Mouse (Mus musculus) intestine, postnatal 0 days (tissue): Measurements from ENCODE around the gene Tcf7l1. TPM values are rescaled to one million over a fixed set of nuclear protein-coding genes. Genes with fewer than 3 reads are reported as not detected.
"Not testable (repeated sequence)": the region's sequence is repeated elsewhere in the genome, so short reads cannot be mapped to it uniquely, and the experiment has no call there.

Experiments
- ATAC-seq: fragments of 200-750 bp; cut with Nextera tagmentation; 2 replicates; pipeline ENCODE4 v1.8.0; 2017; ENCODE audit warnings: mild to moderate bottlenecking, moderate TSS enrichment, moderate library complexity
- H3K27ac ChIP-seq: fragments of 300-500 bp; sonication (generic); 2 replicates; pipeline ENCODE4 v1.5.1; 2014; ENCODE audit warnings: mild to moderate bottlenecking, low read depth, low read length, moderate library complexity
- H3K27me3 ChIP-seq: fragments of 300-500 bp; sonication (generic); replicated peaks from 2 replicates; pipeline ENCODE4 v1.6.1; 2014; ENCODE audit warnings: low read length, mixed read lengths; ENCODE audit not compliant: control insufficient read depth, insufficient read depth
- H3K36me3 ChIP-seq: fragments of 300-500 bp; sonication (generic); 2 replicates; pipeline ENCODE4 v1.6.1; 2014; ENCODE audit warnings: mild to moderate bottlenecking, moderate library complexity; ENCODE audit not compliant: control insufficient read depth, insufficient read depth
- H3K4me1 ChIP-seq: fragments of 300-500 bp; sonication (generic); replicated peaks from 2 replicates; pipeline ENCODE4 v1.6.1; 2014; ENCODE audit warnings: antibody characterized with exemption, low read length, mixed read lengths; ENCODE audit not compliant: control insufficient read depth, insufficient read depth
- H3K4me2 ChIP-seq: fragments of 300-500 bp; sonication (generic); replicated peaks from 2 replicates; pipeline ENCODE4 v1.6.1; 2014; ENCODE audit warnings: low read depth, mild to moderate bottlenecking, moderate library complexity
- H3K4me3 ChIP-seq: fragments of 300-500 bp; sonication (generic); 2 replicates; pipeline ENCODE4 v1.5.1; 2014; ENCODE audit warnings: low read depth, low read length
- H3K9ac ChIP-seq: fragments of 300-500 bp; sonication (generic); 2 replicates; pipeline ENCODE4 v1.6.1; 2014; ENCODE audit warnings: mild to moderate bottlenecking, low read depth, low read length
- H3K9me3 ChIP-seq: fragments of 300-500 bp; sonication (generic); 2 replicates; pipeline ENCODE4 v1.6.1; 2016; ENCODE audit warnings: mixed run types; ENCODE audit not compliant: control insufficient read depth
- CTCF ChIP-seq: sonication (generic); IDR thresholded peaks from 2 replicates; pipeline ENCODE4 v1.5.1; 2016; ENCODE audit warnings: low read depth, mild to moderate bottlenecking, control low read depth, antibody characterized with exemption, moderate library complexity
- WGBS: fragments of 180-500 bp; shearing (Covaris S2); extraction: QIAGEN DNeasy Blood & Tissue Kit; methylation state at CpG from one replicate; pipeline ENCODE4 v1.1.7; 2014; 5-methylcytosine and 5-hydroxymethylcytosine counted together
- polyA plus RNA-seq: library from polyadenylated mRNA; unstranded; fragments of >200 nt; fragmentation: Nextera tagmentation; extraction: Ambion mirVana; gene quantifications from 2 replicates; pipeline ENCODE4 v1.2.1, GENCODE M21; 2015

Gene Tcf7l1
- polyA plus RNA-seq = 6.6 and 6.8 TPM in 2 replicates

GRCm38 (mm10) chr6:72788892-72789699 lies at the start of gene Tcf7l1:
TSS of gene Tcf7l1 (minus strand) at chr6:72789254.
- peak within 1 kb of the TSS; percentile 78 for H3K4me3 ChIP-seq
- no peaks in the 10 kb centered on the region for H3K4me1 ChIP-seq
- peak; percentile 98 for TF ChIP-seq CTCF
- under 1% methylated on average over 79 of the region's 80 CpGs for WGBS
- no peaks in the 10 kb centered on the region for H3K36me3 ChIP-seq
- peak; percentile 79 for ATAC-seq
- no peaks in the 10 kb centered on the region for H3K9me3 ChIP-seq
- peak within 1 kb of the TSS; percentile 97 for H3K4me2 ChIP-seq
- H3K27me3 ChIP-seq = no peaks in the 10 kb centered on the region
- H3K27ac ChIP-seq = peak within 1 kb of the TSS; percentile 83
- H3K9ac ChIP-seq = peak within 1 kb of the TSS; percentile 66

GRCm38 (mm10) chr6:72837756-72838155 lies 48.7 kb upstream of the Tcf7l1 start:
- 90% methylated on average over 4 of the region's 4 CpGs for WGBS
- Histone ChIP-seq H3K36me3 (peaks cover 18% of the 10 kb centered on the region), H3K4me3 (no peak overlapping the region), H3K9me3 (no peaks in the 10 kb centered on the region), H3K4me2 (no peak overlapping the region), H3K27me3 (no peaks in the 10 kb centered on the region), H3K4me1 (no peaks in the 10 kb centered on the region), H3K27ac (no peak overlapping the region), H3K9ac (no peak overlapping the region)
- TF ChIP-seq CTCF = no peak
- no peak for ATAC-seq

DNA sequence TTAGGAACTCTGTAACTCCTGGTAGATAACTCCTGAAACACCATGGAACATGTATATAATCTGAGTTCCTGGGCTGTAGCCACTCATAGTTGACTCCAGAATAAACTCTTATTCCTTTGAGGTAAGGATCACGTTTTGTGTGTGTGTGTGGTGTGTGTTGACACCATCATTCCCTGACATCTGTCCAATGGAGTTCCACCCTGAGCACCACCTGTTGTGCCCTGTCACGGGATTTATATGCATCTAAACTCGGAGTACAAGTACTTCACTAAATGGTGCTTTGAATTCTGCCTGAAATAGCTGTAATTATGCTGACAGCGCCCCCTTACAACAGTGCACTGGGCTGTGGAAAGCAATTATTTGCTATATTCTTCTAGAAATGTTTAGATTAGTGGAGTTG lies 45.5 kb upstream of the Tcf7l1 start:
- Histone ChIP-seq H3K27me3 (no peaks in the 10 kb centered on the region), H3K4me1 (no peaks in the 10 kb centered on the region), H3K4me2 (no peak overlapping the region), H3K9me3 (no peaks in the 10 kb centered on the region), H3K4me3 (no peak overlapping the region), H3K9ac (no peak overlapping the region), H3K27ac (no peak overlapping the region), H3K36me3 (no peaks in the 10 kb centered on the region; the same call in 1 of the 2 replicates)
- TF ChIP-seq CTCF = no peak
- no peak for ATAC-seq
- 63% methylated on average over 4 of the region's 4 CpGs for WGBS

DNA sequence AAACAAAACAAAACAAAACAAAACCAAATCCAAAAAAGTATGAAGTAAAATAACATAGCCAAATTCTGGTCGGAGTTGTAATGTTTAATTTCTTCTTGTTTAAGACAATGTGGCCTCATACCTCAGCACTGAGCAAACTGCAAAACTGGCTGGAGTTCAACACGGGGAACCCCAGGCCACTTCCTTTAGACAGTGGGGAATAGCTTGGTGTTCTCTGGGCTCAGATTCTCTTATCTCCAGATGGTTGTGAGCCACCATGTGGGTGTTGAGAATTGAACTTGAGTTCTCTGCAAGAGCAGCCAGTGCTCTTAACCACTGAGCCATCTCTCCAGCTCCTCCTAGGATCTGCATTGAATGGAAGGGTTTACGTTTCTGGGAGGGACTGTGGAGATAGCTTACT lies 42.8 kb upstream of the Tcf7l1 start:
- Histone ChIP-seq H3K4me2 (no peak overlapping the region), H3K9ac (no peak overlapping the region), H3K4me1 (no peaks in the 10 kb centered on the region), H3K4me3 (no peak overlapping the region), H3K9me3 (no peaks in the 10 kb centered on the region), H3K27me3 (no peaks in the 10 kb centered on the region), H3K36me3 (no peaks in the 10 kb centered on the region), H3K27ac (no peak overlapping the region)
- ATAC-seq = no peak
- 49% methylated on average over 3 of the region's 3 CpGs for WGBS
- TF ChIP-seq CTCF = no peak

DNA sequence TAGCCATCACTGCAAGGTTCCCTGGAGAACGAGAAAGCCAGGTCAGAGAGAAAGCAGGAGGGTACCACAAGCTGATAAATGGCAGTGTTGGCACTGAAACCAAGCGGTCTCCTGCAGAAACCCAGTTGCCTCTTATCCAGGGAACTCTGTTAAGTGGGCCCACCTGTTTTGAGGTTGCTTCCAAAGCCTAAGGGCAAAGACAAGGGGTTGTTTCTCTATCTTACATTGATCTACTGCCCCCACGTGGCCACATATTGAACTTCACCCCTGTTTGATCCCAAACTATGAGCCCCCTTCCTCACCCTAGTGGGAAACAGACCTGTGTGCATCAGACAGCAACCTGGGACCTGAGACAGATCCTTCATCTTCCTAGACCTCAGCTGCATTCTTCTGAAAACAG lies 42.2 kb upstream of the Tcf7l1 start:
- no peaks in the 10 kb centered on the region for H3K27me3 ChIP-seq
- no peak overlapping the region for H3K27ac ChIP-seq
- no peak overlapping the region for H3K9ac ChIP-seq
- WGBS = 22% methylated on average over 3 of the region's 3 CpGs
- H3K9me3 ChIP-seq = no peaks in the 10 kb centered on the region
- TF ChIP-seq CTCF = peak; percentile 81
- ATAC-seq = no peak
- H3K4me3 ChIP-seq = no peak overlapping the region
- H3K36me3 ChIP-seq = no peaks in the 10 kb centered on the region
- H3K4me2 ChIP-seq = no peak overlapping the region
- no peaks in the 10 kb centered on the region for H3K4me1 ChIP-seq

GRCm38 (mm10) chr6:72828857-72829256 lies 39.8 kb upstream of the Tcf7l1 start:
- H3K4me3 ChIP-seq = no peak overlapping the region
- ATAC-seq = no peak
- TF ChIP-seq CTCF = peak; percentile 64
- H3K36me3 ChIP-seq = no peaks in the 10 kb centered on the region
- H3K9ac ChIP-seq = no peak overlapping the region
- no peaks in the 10 kb centered on the region for H3K4me1 ChIP-seq
- 89% methylated on average over 3 of the region's 3 CpGs for WGBS
- H3K9me3 ChIP-seq = no peaks in the 10 kb centered on the region
- no peak overlapping the region for H3K4me2 ChIP-seq
- H3K27ac ChIP-seq = no peak overlapping the region
- H3K27me3 ChIP-seq = no peaks in the 10 kb centered on the region

DNA sequence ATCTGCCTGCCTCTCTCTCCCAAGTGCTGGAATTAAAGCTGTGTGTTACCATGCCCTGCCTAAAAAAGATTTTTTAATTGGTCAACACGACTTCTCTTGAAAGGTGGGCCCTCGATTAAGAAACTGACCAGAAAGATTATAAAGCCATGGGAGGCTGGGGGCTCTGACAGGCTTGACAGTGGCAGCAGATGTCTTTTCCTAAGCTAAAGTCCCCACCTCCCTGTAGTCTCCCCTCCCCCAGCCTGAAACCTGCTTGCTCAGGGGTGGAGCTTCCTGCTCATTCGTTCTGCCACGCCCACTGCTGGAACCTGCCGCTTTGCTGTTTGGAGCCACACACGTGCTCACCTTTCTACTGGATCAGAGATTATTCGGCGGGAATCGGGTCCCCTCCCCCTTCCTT lies 39.0 kb upstream of the Tcf7l1 start:
- H3K4me1 ChIP-seq, ATAC-seq, H3K27ac ChIP-seq, H3K36me3 ChIP-seq, H3K27me3 ChIP-seq, H3K9me3 ChIP-seq, H3K4me3 ChIP-seq, H3K9ac ChIP-seq: not testable (repeated sequence)
- 9% methylated on average over 7 of the region's 9 CpGs for WGBS
- 0 out of 2 replicates have a peak overlapping the region, but pooled peaks have one; percentile 24 for H3K4me2 ChIP-seq
